Mouse (Mus musculus): ENCODE measurements around the gene Snhg11.

DNA sequence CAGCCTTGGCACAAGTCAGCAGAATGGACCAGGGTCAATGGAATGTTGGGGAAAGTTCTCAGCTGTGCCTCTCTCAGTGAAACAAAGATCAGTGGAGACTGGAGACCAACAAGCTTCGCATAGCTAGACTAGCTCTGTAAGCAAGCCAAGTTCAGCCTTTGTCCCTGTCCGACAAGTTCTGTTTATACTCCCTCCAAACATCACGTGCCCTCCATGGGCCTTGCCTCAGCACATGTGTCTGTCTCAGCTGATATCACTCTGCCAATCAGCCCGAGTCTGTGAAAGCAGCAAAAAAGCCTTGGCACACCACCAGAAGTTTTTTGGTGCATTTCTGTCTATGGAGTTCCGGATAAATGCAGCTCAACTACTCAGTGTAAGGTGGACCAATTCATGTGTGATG lies 2.4 kb upstream of the Snhg11 start:
- TF ChIP-seq POLR2A (IDR thresholded peaks at IDR 0.05; ENCODE audit: low read depth, low read length) (no peak), CTCF (conservative IDR thresholded peaks at IDR 0.05; ENCODE audit: insufficient read depth, insufficient read length, low read depth, low read length) (no peak)
